Mouse (Mus musculus): ENCODE measurements around the gene Cav3. TPM values are rescaled to one million over a fixed set of nuclear protein-coding genes. Genes with fewer than 3 reads are reported as not detected.

Gene Cav3
- polyA plus RNA-seq, 1 experiment from 2014 or later = not detected

DNA sequence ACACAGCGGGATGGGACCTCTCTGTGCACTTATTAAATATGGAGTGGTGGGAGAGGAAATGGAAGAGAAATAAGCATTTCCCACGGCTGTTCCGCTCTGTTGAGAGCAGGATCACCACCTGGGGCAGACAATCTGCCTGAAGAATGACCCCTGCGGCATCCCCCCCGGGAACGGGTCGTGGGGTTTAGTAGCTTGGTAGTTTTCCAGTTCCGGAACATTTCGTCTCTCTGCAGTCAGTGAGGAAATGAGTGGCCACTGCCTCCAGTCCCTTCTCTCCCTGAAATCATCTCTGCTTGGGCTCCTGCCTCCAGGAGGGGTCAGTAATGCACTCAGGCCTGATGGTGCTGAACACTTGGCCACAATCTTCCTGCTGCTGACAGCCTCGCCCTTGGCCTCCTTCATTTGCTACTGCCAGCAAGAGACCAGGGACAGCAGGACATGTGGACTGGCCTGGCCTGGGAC lies 35.3 kb downstream of the Cav3 start:
- no peaks in the 10 kb centered on the region for H3K27me3 ChIP-seq
- in situ Hi-C loops (cut with MboI; ENCODE audit: low pct_unique_long_range_greater_than_20kb) = loop anchor here (10.0 kb wide), 3 partner anchors 170 to 510 kb away; partner anchors contain the start of gene Rad18
- DNase-seq (ENCODE audit: low read depth, low spot score) (no peak), ATAC-seq (peak; percentile 68)
- no peak for TF ChIP-seq CTCF (IDR thresholded peaks at IDR 0.05)
- POLR2A ChIA-PET = interaction anchor here (0.6 kb wide), 2 partner anchors 11 to 501 kb away, joined by 3 read pairs; no protein-coding TSS in a partner anchor
- CTCF ChIA-PET = interaction anchor here (1.2 to 3.1 kb wide), 2 partner anchors 50 to 205 kb away, joined by 3 to 13 read pairs; no protein-coding TSS in a partner anchor

DNA sequence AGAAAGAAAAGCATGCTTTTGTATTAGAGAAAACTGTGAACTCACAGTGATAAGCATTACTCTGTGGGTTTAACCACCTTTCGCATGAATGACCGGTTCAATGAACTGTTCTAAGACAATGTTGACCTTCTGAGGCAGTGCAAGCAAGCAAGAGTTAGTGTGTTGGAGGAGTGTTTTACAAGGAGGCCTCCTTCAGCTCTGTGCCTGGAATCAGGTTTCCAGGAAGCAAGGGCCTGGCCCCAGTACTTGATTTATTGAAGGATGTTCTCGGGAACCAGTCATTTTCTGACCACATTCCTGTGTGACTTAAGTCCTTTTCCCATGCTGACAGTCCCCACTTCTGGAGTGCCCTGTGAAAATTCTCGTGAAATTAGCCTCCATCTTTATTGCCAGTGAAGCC lies 35.9 kb downstream of the Cav3 start:
- ChIA-PET CTCF (interaction anchor here (0.8 to 3.1 kb wide), 4 partner anchors 12 to 204 kb away, joined by 3 to 13 read pairs (median 3); no protein-coding TSS in a partner anchor), POLR2A (no interaction called here)
- in situ Hi-C loops (cut with MboI; ENCODE audit: low pct_unique_long_range_greater_than_20kb) = loop anchor here (10.0 kb wide), 3 partner anchors 170 to 510 kb away; partner anchors contain the start of gene Rad18
- DNase-seq (ENCODE audit: low read depth, low spot score) (peak; percentile 33), ATAC-seq (peak; percentile 33)
- H3K27me3 ChIP-seq = no peaks in the 10 kb centered on the region
- TF ChIP-seq CTCF (IDR thresholded peaks at IDR 0.05) = no peak

DNA sequence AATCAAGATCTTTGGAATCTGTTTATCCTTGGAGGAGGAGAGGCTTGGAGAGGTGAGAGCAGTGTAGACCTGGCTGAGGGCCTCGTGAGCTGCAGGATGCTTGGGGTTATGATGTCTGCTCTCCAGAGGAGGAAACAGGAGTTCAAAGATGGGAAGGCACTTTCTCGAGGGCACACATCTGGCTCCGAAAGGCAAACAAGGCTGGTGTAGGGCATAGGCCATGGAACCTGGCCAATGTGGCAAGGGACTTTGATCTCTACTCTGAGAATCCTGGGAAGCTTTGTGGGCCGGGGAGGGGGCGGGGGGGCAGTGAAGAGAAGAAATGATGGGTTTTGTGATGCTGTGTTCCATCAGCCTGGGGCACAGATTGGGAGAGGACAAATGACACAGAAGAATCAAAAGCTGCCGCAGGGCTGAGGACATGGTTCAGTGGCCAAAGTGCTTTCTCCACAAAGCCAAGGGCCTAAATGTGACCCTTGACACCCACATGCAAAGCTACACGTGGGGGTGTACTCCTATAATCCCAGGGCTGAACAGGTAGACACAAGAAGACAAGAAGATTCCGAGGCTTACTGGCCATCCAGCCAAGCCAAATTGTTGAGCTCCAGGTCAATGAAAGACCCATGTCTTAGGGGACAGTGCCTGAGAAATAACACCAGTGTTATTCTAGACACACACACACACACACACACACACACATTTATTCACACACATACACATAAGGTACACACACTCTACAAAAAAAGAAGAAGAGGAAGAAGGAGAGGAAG lies 37.2 kb downstream of the Cav3 start:
- H3K27me3 ChIP-seq = no peaks in the 10 kb centered on the region
- ATAC-seq = no peak
- TF ChIP-seq CTCF (IDR thresholded peaks at IDR 0.05) = no peak
- in situ Hi-C loops (cut with MboI; ENCODE audit: low pct_unique_long_range_greater_than_20kb) = loop anchor here (10.0 kb wide), 3 partner anchors 168 to 508 kb away; partner anchors contain the start of gene Rad18
- POLR2A ChIA-PET = interaction anchor here (1.1 kb wide), 1 partner anchor 263 kb away, joined by 3 read pairs; no protein-coding TSS in a partner anchor
- DNase-seq (ENCODE audit: low read depth, low spot score) = no peak
- CTCF ChIA-PET = interaction anchor here (1.2 to 3.1 kb wide), 2 partner anchors 59 to 203 kb away, joined by 3 to 13 read pairs; no protein-coding TSS in a partner anchor

DNA sequence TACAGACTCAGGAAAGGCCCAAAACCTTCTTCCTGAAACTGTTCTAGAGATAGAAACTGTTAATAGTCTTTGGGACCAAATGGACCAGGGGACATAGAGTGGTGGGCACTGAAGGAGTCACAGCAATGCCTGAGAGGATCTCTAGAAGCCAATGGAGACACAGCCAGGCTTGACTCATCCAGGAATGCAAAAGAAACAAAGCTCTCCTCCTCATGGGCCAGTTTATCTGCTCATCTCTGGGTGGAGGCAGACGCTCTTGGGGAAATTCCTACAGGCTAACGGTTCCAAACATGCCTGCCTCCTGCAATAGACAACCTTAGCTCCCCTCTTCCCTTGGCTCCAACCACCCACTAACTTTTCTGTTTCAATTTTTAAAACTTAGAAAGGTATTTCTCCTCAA lies 38.2 kb downstream of the Cav3 start:
- CTCF ChIA-PET = interaction anchor here (0.7 kb wide), 1 partner anchor 202 kb away, joined by 3 read pairs; no protein-coding TSS in a partner anchor
- no peak for ATAC-seq
- no peak for TF ChIP-seq CTCF (IDR thresholded peaks at IDR 0.05)
- POLR2A ChIA-PET = no interaction called here
- H3K27me3 ChIP-seq = no peaks in the 10 kb centered on the region
- DNase-seq (ENCODE audit: low read depth, low spot score) = no peak
- in situ Hi-C loops (cut with MboI; ENCODE audit: low pct_unique_long_range_greater_than_20kb) = loop anchor here (10.0 kb wide), 3 partner anchors 167 to 507 kb away; partner anchors contain the start of gene Rad18

DNA sequence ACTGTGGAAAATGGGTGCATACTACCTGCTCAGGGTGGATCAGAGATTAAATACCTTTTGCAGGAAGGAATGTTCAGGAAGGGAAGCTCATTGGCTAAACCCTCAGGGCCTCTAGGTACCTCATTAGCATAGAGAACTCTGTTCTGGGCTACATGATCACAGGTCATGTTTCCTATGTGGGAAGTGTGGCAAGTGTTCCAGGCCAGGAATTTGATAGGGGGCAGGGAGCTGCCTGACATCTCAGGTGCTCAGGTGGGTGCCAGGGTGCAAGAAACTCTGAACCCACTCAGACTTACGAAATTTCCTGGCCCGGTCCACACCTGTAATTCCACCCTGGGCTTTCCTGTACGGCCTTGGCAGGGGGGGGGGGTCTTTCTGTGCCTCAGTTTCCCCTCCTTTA lies 39.4 kb downstream of the Cav3 start:
- CTCF ChIA-PET = no interaction called here
- no peak for ATAC-seq
- DNase-seq (ENCODE audit: low read depth, low spot score) = no peak
- in situ Hi-C loops (cut with MboI; ENCODE audit: low pct_unique_long_range_greater_than_20kb) = loop anchor here (10.0 kb wide), 3 partner anchors 166 to 506 kb away; partner anchors contain the start of gene Rad18
- no peak for TF ChIP-seq CTCF (IDR thresholded peaks at IDR 0.05)
- no peaks in the 10 kb centered on the region for H3K27me3 ChIP-seq
- POLR2A ChIA-PET = no interaction called here

DNA sequence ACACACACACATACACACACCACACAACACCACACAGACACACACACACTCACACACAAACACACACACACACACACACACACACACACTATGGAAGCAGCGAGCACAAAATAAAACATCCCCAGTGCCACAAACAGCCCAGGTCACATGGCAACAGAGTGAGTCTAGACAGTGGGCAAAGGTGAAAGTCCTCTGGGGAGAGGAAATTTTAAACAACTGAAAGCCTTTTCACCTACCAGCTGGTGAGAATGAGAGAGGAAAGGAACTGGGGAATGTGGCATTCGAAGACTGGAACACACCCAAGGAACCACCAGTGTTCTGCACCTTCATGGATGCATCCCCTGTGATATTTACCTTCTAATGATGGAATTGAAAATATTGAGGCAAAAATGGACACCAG lies 40.2 kb downstream of the Cav3 start:
- ChIA-PET POLR2A (interaction anchor here (0.7 kb wide), 1 partner anchor 1122 kb away, joined by 3 read pairs; no protein-coding TSS in a partner anchor), CTCF (no interaction called here)
- TF ChIP-seq CTCF (IDR thresholded peaks at IDR 0.05) = no peak
- no peak for DNase-seq (ENCODE audit: low read depth, low spot score)
- ATAC-seq = no peak
- no peaks in the 10 kb centered on the region for H3K27me3 ChIP-seq
- in situ Hi-C loops (cut with MboI; ENCODE audit: low pct_unique_long_range_greater_than_20kb) = loop anchor here (10.0 kb wide), 3 partner anchors 165 to 505 kb away; partner anchors contain the start of gene Rad18

DNA sequence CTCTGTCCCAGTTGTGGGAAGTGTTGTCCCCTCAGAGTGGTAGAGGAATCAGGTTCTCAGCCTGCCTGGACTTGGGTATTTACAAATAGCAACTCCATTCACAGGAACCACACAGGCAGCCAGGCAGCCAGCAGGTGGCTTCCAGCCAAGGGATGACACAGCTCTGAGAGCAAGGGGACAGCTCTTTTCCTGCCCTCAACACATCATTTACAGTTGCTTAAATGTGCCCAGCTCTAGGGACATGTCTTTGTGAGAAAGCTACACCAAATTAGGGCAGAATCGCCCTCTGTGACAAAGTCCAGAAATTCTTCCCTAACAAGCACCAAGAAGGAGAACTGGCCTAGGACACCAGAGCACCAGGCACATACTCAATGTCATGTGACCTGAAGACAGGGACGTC lies 41.9 kb downstream of the Cav3 start:
- ATAC-seq (no peak), DNase-seq (ENCODE audit: low read depth, low spot score) (no peak)
- no peaks in the 10 kb centered on the region for H3K27me3 ChIP-seq
- ChIA-PET CTCF (interaction anchor here (1.1 to 1.7 kb wide), 2 partner anchors 9 to 10 kb away, joined by 3 read pairs; no protein-coding TSS in a partner anchor), POLR2A (no interaction called here)
- TF ChIP-seq CTCF (IDR thresholded peaks at IDR 0.05) = peak; percentile 17
- in situ Hi-C loops (cut with MboI; ENCODE audit: low pct_unique_long_range_greater_than_20kb) = no loop called here

DNA sequence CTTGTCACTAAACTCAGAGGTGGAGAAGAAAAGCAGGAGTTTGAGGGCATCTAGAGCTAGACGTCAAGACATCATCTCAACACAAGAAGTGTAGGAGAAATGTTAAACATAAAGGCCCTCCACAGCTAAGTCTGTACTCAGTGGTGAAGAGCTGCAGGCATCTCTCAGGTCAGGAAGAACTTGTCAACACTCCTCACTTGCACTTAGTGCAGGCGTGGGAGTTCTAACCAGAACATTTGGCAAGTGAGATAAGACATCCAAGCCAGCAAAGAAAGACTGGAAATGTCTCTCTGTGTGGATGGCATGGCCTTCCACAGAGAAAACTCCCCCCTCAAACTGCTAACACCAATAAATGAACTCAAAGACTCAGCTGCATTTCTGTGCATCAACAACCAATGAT lies 48.3 kb downstream of the Cav3 start:
- no peak for TF ChIP-seq CTCF (IDR thresholded peaks at IDR 0.05)
- in situ Hi-C loops (cut with MboI; ENCODE audit: low pct_unique_long_range_greater_than_20kb) = no loop called here
- H3K27me3 ChIP-seq = no peaks in the 10 kb centered on the region
- ATAC-seq = no peak
- CTCF ChIA-PET = interaction anchor here (1.3 kb wide), 1 partner anchor 12 kb away, joined by 3 read pairs; no protein-coding TSS in a partner anchor
- DNase-seq (ENCODE audit: low read depth, low spot score) = no peak
- POLR2A ChIA-PET = no interaction called here

DNA sequence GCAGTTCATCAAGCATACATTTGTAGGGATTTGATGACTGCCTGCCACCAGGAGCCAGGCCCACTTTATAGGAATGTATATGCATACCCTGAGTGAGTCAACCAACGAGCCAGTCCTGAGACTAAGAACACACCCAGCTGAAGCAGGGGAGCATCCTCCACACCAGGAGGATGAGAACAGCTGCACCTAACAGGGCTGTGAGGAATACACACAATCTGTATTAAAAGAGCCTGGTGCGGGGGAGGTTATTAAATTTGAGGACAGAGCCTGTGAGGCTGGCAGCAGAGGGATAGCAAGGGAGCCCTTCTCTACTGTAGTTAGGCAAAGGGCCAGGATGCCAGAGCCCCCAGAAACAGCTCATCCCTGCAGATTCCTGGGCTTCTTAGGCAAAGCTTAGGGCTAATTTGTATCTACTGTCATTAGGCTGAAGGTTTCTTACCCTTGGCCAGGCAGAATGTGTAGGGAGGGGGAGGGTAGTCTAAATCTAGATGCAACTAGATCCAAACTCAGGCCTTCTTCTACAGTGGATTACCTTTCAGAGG lies 50.4 kb downstream of the Cav3 start:
- CTCF ChIA-PET = interaction anchor here (0.9 to 1.7 kb wide), 4 partner anchors 8 to 17 kb away, joined by 3 to 4 read pairs (median 3); no protein-coding TSS in a partner anchor
- no peak for TF ChIP-seq CTCF (IDR thresholded peaks at IDR 0.05)
- no peak for DNase-seq (ENCODE audit: low read depth, low spot score)

DNA sequence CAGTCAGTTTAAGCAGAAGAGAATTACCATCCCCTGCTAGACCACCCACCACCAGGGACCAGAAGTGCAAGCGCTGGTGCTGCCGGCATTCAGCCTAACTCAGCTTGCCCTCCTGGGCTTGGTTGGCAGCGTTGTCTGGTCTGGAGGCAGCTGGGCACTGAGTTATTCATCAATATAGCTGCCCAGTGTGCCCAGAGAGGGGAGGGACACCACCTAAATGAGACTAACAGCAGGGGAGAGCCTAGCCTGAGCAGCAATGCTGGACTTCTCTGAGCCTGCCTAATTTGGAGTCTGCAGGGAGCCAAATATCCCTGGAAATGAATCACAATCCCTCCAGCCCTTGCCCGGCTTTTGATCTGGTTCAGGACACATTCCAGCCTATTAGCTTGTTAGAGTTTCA lies 51.0 kb downstream of the Cav3 start:
- DNase-seq (ENCODE audit: low read depth, low spot score) = peak; percentile 33
- in situ Hi-C loops (cut with MboI; ENCODE audit: low pct_unique_long_range_greater_than_20kb) = no loop called here
- CTCF ChIA-PET = interaction anchor here (0.9 to 1.7 kb wide), 3 partner anchors 9 to 16 kb away, joined by 3 to 4 read pairs (median 3); no protein-coding TSS in a partner anchor
- no peak for TF ChIP-seq CTCF (IDR thresholded peaks at IDR 0.05)
- ATAC-seq = peak; percentile 79
- H3K27me3 ChIP-seq = no peaks in the 10 kb centered on the region
- POLR2A ChIA-PET = interaction anchor here (0.8 kb wide), 1 partner anchor 10 kb away, joined by 3 read pairs; no protein-coding TSS in a partner anchor

More for the DNA sequence above, 50.4 kb downstream of the Cav3 start:
- in situ Hi-C loops (cut with MboI; ENCODE audit: low pct_unique_long_range_greater_than_20kb) = no loop called here
- POLR2A ChIA-PET = interaction anchor here (0.5 to 1.2 kb wide), 3 partner anchors 11 to 130 kb away, joined by 3 to 4 read pairs (median 3); no protein-coding TSS in a partner anchor
- ATAC-seq = no peak
- no peaks in the 10 kb centered on the region for H3K27me3 ChIP-seq

Data from Patski (cell line).